Mouse (Mus musculus): ENCODE measurements around the gene Sgf29. TPM values are rescaled to one million over a fixed set of nuclear protein-coding genes. Genes with fewer than 3 reads are reported as not detected.

Sgf29 gene
- polyA plus RNA-seq, 1 experiment, result 27.0 TPM

GRCm38 (mm10) chr7:126704121-126704980, 55.2 kb downstream of the Sgf29 start:
- Histone ChIP-seq H3K4me1 (ENCODE audit: control insufficient read depth, insufficient read depth, low read length) (peaks cover 7% of the 10 kb centered on the region; the same call in 1 of the 2 replicates), H3K27ac (ENCODE audit: control insufficient read depth, insufficient read depth, low read depth, low read length, poor library complexity) (peak overlapping the region; percentile 99), H3K4me3 (replicated peaks; ENCODE audit: control insufficient read depth, low read depth, low read length) (peak overlapping the region; percentile 95)
- TF ChIP-seq POLR2A (IDR thresholded peaks at IDR 0.05; ENCODE audit: borderline replicate concordance, control insufficient read depth, low read depth, low read length) (peak; percentile 91; the same call in 1 of the 2 replicates), CTCF (IDR thresholded peaks at IDR 0.05; ENCODE audit: control insufficient read depth, insufficient read depth, low read length) (no peak)
- under 1% methylated on average over 39 of the region's 39 CpGs for WGBS

- no peak within 1 kb of the TSS for H3K4me3 ChIP-seq (replicated peaks; ENCODE audit: control insufficient read depth, low read depth, low read length)
- peak within 1 kb of the TSS; percentile 71 for H3K27ac ChIP-seq (ENCODE audit: control insufficient read depth, insufficient read depth, low read depth, low read length, poor library complexity)
- WGBS, result 47% methylated on average over 19 of the region's 19 CpGs
- TF ChIP-seq POLR2A (IDR thresholded peaks at IDR 0.05; ENCODE audit: borderline replicate concordance, control insufficient read depth, low read depth, low read length) (no peak), CTCF (IDR thresholded peaks at IDR 0.05; ENCODE audit: control insufficient read depth, insufficient read depth, low read length) (no peak)
- H3K4me1 ChIP-seq (ENCODE audit: control insufficient read depth, insufficient read depth, low read length), result peaks cover 6% of the 10 kb centered on the region; the same call in 1 of the 2 replicates
Measured at GRCm38 (mm10) chr7:126707442-126708174, 58.5 kb downstream of the Sgf29 start, which contains the start of gene Coro1a. Coro1a (minus strand) TSS chr7:126707787.

GRCm38 (mm10) chr7:126708175-126708952, 59.3 kb downstream of the Sgf29 start:
- WGBS, result 81% methylated on average over 10 of the region's 10 CpGs
- H3K27ac ChIP-seq (ENCODE audit: control insufficient read depth, insufficient read depth, low read depth, low read length, poor library complexity), result peak overlapping the region; percentile 71
- H3K4me3 ChIP-seq (replicated peaks; ENCODE audit: control insufficient read depth, low read depth, low read length), result no peak overlapping the region
- H3K4me1 ChIP-seq (ENCODE audit: control insufficient read depth, insufficient read depth, low read length), result peaks cover 6% of the 10 kb centered on the region; the same call in 1 of the 2 replicates
- TF ChIP-seq CTCF (IDR thresholded peaks at IDR 0.05; ENCODE audit: control insufficient read depth, insufficient read depth, low read length), result no peak
- no peak for TF ChIP-seq POLR2A (IDR thresholded peaks at IDR 0.05; ENCODE audit: borderline replicate concordance, control insufficient read depth, low read depth, low read length)

- 11% methylated on average over 4 of the region's 4 CpGs for WGBS
- Histone ChIP-seq H3K4me3 (replicated peaks; ENCODE audit: control insufficient read depth, low read depth, low read length) (no peak overlapping the region), H3K4me1 (ENCODE audit: control insufficient read depth, insufficient read depth, low read length) (peaks cover 6% of the 10 kb centered on the region; the same call in 1 of the 2 replicates), H3K27ac (ENCODE audit: control insufficient read depth, insufficient read depth, low read depth, low read length, poor library complexity) (no peak overlapping the region)
- no peak for TF ChIP-seq CTCF (IDR thresholded peaks at IDR 0.05; ENCODE audit: control insufficient read depth, insufficient read depth, low read length)
- no peak for TF ChIP-seq POLR2A (IDR thresholded peaks at IDR 0.05; ENCODE audit: borderline replicate concordance, control insufficient read depth, low read depth, low read length)
Measured at GRCm38 (mm10) chr7:126710266-126710665, 61.2 kb downstream of the Sgf29 start.

- H3K4me1 ChIP-seq (ENCODE audit: control insufficient read depth, insufficient read depth, low read length), result no peaks in the 10 kb centered on the region; the same call in 1 of the 2 replicates
- WGBS, result 91% methylated on average over 3 of the region's 3 CpGs
- H3K4me3 ChIP-seq (replicated peaks; ENCODE audit: control insufficient read depth, low read depth, low read length), result no peak overlapping the region
- no peak overlapping the region for H3K27ac ChIP-seq (ENCODE audit: control insufficient read depth, insufficient read depth, low read depth, low read length, poor library complexity)
- no peak for TF ChIP-seq POLR2A (IDR thresholded peaks at IDR 0.05; ENCODE audit: borderline replicate concordance, control insufficient read depth, low read depth, low read length)
- no peak for TF ChIP-seq CTCF (IDR thresholded peaks at IDR 0.05; ENCODE audit: control insufficient read depth, insufficient read depth, low read length)
Measured at GRCm38 (mm10) chr7:126711910-126712309, 62.8 kb downstream of the Sgf29 start.

- no peak overlapping the region for H3K4me3 ChIP-seq (replicated peaks; ENCODE audit: control insufficient read depth, low read depth, low read length)
- 79% methylated on average over 4 of the region's 4 CpGs for WGBS
- no peaks in the 10 kb centered on the region; the same call in 1 of the 2 replicates for H3K4me1 ChIP-seq (ENCODE audit: control insufficient read depth, insufficient read depth, low read length)
- H3K27ac ChIP-seq (ENCODE audit: control insufficient read depth, insufficient read depth, low read depth, low read length, poor library complexity), result no peak overlapping the region
- TF ChIP-seq CTCF (IDR thresholded peaks at IDR 0.05; ENCODE audit: control insufficient read depth, insufficient read depth, low read length), result no peak
- no peak for TF ChIP-seq POLR2A (IDR thresholded peaks at IDR 0.05; ENCODE audit: borderline replicate concordance, control insufficient read depth, low read depth, low read length)
Measured at GRCm38 (mm10) chr7:126715679-126716078, 66.6 kb downstream of the Sgf29 start.

GRCm38 (mm10) chr7:126717566-126717965, 68.5 kb downstream of the Sgf29 start:
- H3K27ac ChIP-seq (ENCODE audit: control insufficient read depth, insufficient read depth, low read depth, low read length, poor library complexity), result no peak overlapping the region
- H3K4me1 ChIP-seq (ENCODE audit: control insufficient read depth, insufficient read depth, low read length), result no peaks in the 10 kb centered on the region; the same call in 1 of the 2 replicates
- TF ChIP-seq CTCF (IDR thresholded peaks at IDR 0.05; ENCODE audit: control insufficient read depth, insufficient read depth, low read length), result no peak
- no peak for TF ChIP-seq POLR2A (IDR thresholded peaks at IDR 0.05; ENCODE audit: borderline replicate concordance, control insufficient read depth, low read depth, low read length)
- no peak overlapping the region for H3K4me3 ChIP-seq (replicated peaks; ENCODE audit: control insufficient read depth, low read depth, low read length)
- 83% methylated on average over 3 of the region's 3 CpGs for WGBS
